Mouse (Mus musculus) fat pad, adult 2 months (tissue): ENCODE data around the gene Cpsf4l.
A peak's percentile ranks its signal among the peaks of the same experiment; 100 is the strongest.

Experiments used
- DNase-seq: peaks from one replicate; pipeline ENCODE4 v3.0.0-alpha.2; 2011; ENCODE audit warnings: low read depth, low spot score; ENCODE audit errors: extremely low read depth

The Cpsf4l gene

GRCm38 (mm10) chr11:113736848-113737552 is 27.2 kb upstream of the Cpsf4l start:
- no peak for DNase-seq

- DNase-seq, result no peak
Observed at GRCm38 (mm10) chr11:113735151-113735550, 25.3 kb upstream of the Cpsf4l start.

GRCm38 (mm10) chr11:113733631-113734364 is 24.0 kb upstream of the Cpsf4l start:
- DNase-seq, result no peak

GRCm38 (mm10) chr11:113731945-113732612 is 22.3 kb upstream of the Cpsf4l start:
- no peak for DNase-seq

- DNase-seq, result no peak
Observed at GRCm38 (mm10) chr11:113730879-113731278, 21.1 kb upstream of the Cpsf4l start.

GRCm38 (mm10) chr11:113729917-113730316 is 20.1 kb upstream of the Cpsf4l start:
- no peak for DNase-seq

GRCm38 (mm10) chr11:113729239-113729638 is 19.4 kb upstream of the Cpsf4l start:
- no peak for DNase-seq

GRCm38 (mm10) chr11:113727992-113728391 is 18.2 kb upstream of the Cpsf4l start:
- no peak for DNase-seq

GRCm38 (mm10) chr11:113726994-113727888 is 17.4 kb upstream of the Cpsf4l start:
- DNase-seq, result no peak

- no peak for DNase-seq
Observed at GRCm38 (mm10) chr11:113725235-113726048, 15.6 kb upstream of the Cpsf4l start.

- no peak for DNase-seq
Observed at GRCm38 (mm10) chr11:113722405-113723090, 12.7 kb upstream of the Cpsf4l start.

GRCm38 (mm10) chr11:113717767-113718424 is 8.1 kb upstream of the Cpsf4l start:
- no peak for DNase-seq

GRCm38 (mm10) chr11:113716132-113716531 is 6.3 kb upstream of the Cpsf4l start:
- no peak for DNase-seq

GRCm38 (mm10) chr11:113715078-113715674 is 5.4 kb upstream of the Cpsf4l start:
- no peak for DNase-seq

- DNase-seq, result no peak
Observed at GRCm38 (mm10) chr11:113711061-113711460, 1.2 kb upstream of the Cpsf4l start.

- DNase-seq, result no peak
Observed at GRCm38 (mm10) chr11:113710257-113710777, 500 bp upstream of the Cpsf4l start.

- no peak for DNase-seq
Observed at GRCm38 (mm10) chr11:113709272-113709671, 545 bp downstream of the Cpsf4l start.

GRCm38 (mm10) chr11:113708629-113709213 is 1.1 kb downstream of the Cpsf4l start:
- peak; percentile 56 for DNase-seq
